Mouse (Mus musculus) liver, postnatal 0 days (tissue): Measurements from ENCODE around the gene Gm17018.

Source experiments
- CTCF ChIP-seq: sonication (generic); IDR thresholded peaks from 2 replicates; pipeline ENCODE4 v1.5.1; 2016; ENCODE audit warnings: antibody characterized with exemption, low read depth
- EP300 ChIP-seq: IDR thresholded peaks from 2 replicates; pipeline ENCODE4 v1.6.1; 2016; ENCODE audit warnings: antibody characterized with exemption, low read depth, mild to moderate bottlenecking

- TF ChIP-seq CTCF = no peak
- no peak for TF ChIP-seq EP300
These were observed 31.1 kb upstream of the Gm17018 start for GRCm38 (mm10) chr19:45529294-45529693.
